Mouse (Mus musculus) megakaryocyte, embryonic 14.5 days (primary cell): ENCODE data around the gene Pole3. TPM values are rescaled to one million over a fixed set of nuclear protein-coding genes. Genes with fewer than 3 reads are reported as not detected.

Experiments used
- H3K27me3 ChIP-seq: replicated peaks from 2 replicates; pipeline ENCODE3; 2012; ENCODE audit warnings: inconsistent platforms
- H3K36me3 ChIP-seq: replicated peaks from 2 replicates; pipeline ENCODE3; 2012; ENCODE audit warnings: low read length, inconsistent platforms, mixed read lengths
- H3K4me1 ChIP-seq: 2 replicates; pipeline ENCODE4 v1.6.1; 2012; ENCODE audit warnings: inconsistent platforms
- H3K4me3 ChIP-seq: replicated peaks from 2 replicates; pipeline ENCODE3; 2012; ENCODE audit warnings: moderate library complexity, mild to moderate bottlenecking, inconsistent platforms
- H3K9me3 ChIP-seq: 2 replicates; pipeline ENCODE4 v1.6.1; 2012; ENCODE audit warnings: inconsistent platforms
- FLI1 ChIP-seq: IDR thresholded peaks from 2 replicates; pipeline ENCODE4 v1.6.1; 2012; ENCODE audit warnings: low read length, inconsistent platforms, mixed read lengths
- GATA1 ChIP-seq: IDR thresholded peaks from 3 replicates; pipeline ENCODE4 v1.6.1; 2012; ENCODE audit warnings: mixed read lengths, low read length, inconsistent platforms, borderline replicate concordance
- polyA plus RNA-seq: library from polyadenylated mRNA; stranded (reverse); fragments of >175 nt; gene quantifications from 2 replicates; pipeline ENCODE4 v1.2.3, GENCODE M21; 2012; ENCODE audit warnings: low replicate concordance; ENCODE audit not compliant: insufficient read depth

Pole3 gene
- polyA plus RNA-seq, 1 experiment = 21.6 TPM

- Histone ChIP-seq H3K4me1 (peaks cover 17% of the 10 kb centered on the region), H3K27me3 (no peaks in the 10 kb centered on the region), H3K36me3 (peaks cover 66% of the 10 kb centered on the region), H3K9me3 (no peaks in the 10 kb centered on the region), H3K4me3 (no peak overlapping the region)
- TF ChIP-seq GATA1 (no peak), FLI1 (no peak)
These were observed 16.0 kb downstream of the Pole3 start for GRCm38 (mm10) chr4:62508839-62509238.

GRCm38 (mm10) chr4:62506798-62507197, 18.1 kb downstream of the Pole3 start:
- H3K36me3 ChIP-seq = peaks cover 46% of the 10 kb centered on the region
- H3K9me3 ChIP-seq = no peaks in the 10 kb centered on the region
- TF ChIP-seq GATA1 (no peak), FLI1 (no peak)
- H3K4me3 ChIP-seq = no peak overlapping the region
- H3K27me3 ChIP-seq = no peaks in the 10 kb centered on the region
- peaks cover 31% of the 10 kb centered on the region for H3K4me1 ChIP-seq

- Histone ChIP-seq H3K4me1 (peaks cover 37% of the 10 kb centered on the region), H3K4me3 (no peak overlapping the region), H3K9me3 (no peaks in the 10 kb centered on the region), H3K36me3 (peaks cover 38% of the 10 kb centered on the region), H3K27me3 (no peaks in the 10 kb centered on the region)
- TF ChIP-seq GATA1 = no peak
- TF ChIP-seq FLI1 = no peak
These were observed 18.9 kb downstream of the Pole3 start for GRCm38 (mm10) chr4:62505991-62506390.

- Histone ChIP-seq H3K27me3 (no peaks in the 10 kb centered on the region), H3K4me3 (peak within 1 kb of the TSS; percentile 91), H3K4me1 (peaks cover 40% of the 10 kb centered on the region), H3K9me3 (no peaks in the 10 kb centered on the region), H3K36me3 (peaks cover 26% of the 10 kb centered on the region)
- TF ChIP-seq FLI1 = no peak
- no peak for TF ChIP-seq GATA1
These were observed 21.4 kb downstream of the Pole3 start, which contains the start of gene Hdhd3 for GRCm38 (mm10) chr4:62503374-62503970. TSS of gene Hdhd3 (minus strand) at chr4:62503467.

GRCm38 (mm10) chr4:62502969-62503368, 21.9 kb downstream of the Pole3 start:
- no peak for TF ChIP-seq GATA1
- TF ChIP-seq FLI1 = no peak

GRCm38 (mm10) chr4:62501964-62502732, 22.7 kb downstream of the Pole3 start:
- no peaks in the 10 kb centered on the region for H3K27me3 ChIP-seq
- peaks cover 15% of the 10 kb centered on the region for H3K36me3 ChIP-seq
- TF ChIP-seq GATA1 (no peak), FLI1 (no peak)
- H3K9me3 ChIP-seq = no peaks in the 10 kb centered on the region
- peak overlapping the region; percentile 91 for H3K4me3 ChIP-seq
- peaks cover 40% of the 10 kb centered on the region for H3K4me1 ChIP-seq

More at GRCm38 (mm10) chr4:62502969-62503368, 21.9 kb downstream of the Pole3 start:
- H3K9me3 ChIP-seq = no peaks in the 10 kb centered on the region
- H3K27me3 ChIP-seq = no peaks in the 10 kb centered on the region
- peaks cover 40% of the 10 kb centered on the region for H3K4me1 ChIP-seq
- H3K36me3 ChIP-seq = peaks cover 23% of the 10 kb centered on the region
- H3K4me3 ChIP-seq = peak overlapping the region; percentile 12

- Histone ChIP-seq H3K27me3 (peaks cover 5% of the 10 kb centered on the region), H3K4me1 (peaks cover 40% of the 10 kb centered on the region)
These were observed 23.3 kb downstream of the Pole3 start for GRCm38 (mm10) chr4:62501534-62501933.

GRCm38 (mm10) chr4:62500799-62501198, 24.1 kb downstream of the Pole3 start:
- Histone ChIP-seq H3K4me3 (no peak overlapping the region), H3K27me3 (peaks cover 13% of the 10 kb centered on the region), H3K36me3 (peaks cover 15% of the 10 kb centered on the region), H3K4me1 (peaks cover 34% of the 10 kb centered on the region), H3K9me3 (no peaks in the 10 kb centered on the region)
- TF ChIP-seq FLI1 (no peak), GATA1 (no peak)

More at GRCm38 (mm10) chr4:62501534-62501933, 23.3 kb downstream of the Pole3 start:
- H3K9me3 ChIP-seq = no peaks in the 10 kb centered on the region
- peak overlapping the region; percentile 91 for H3K4me3 ChIP-seq
- peaks cover 15% of the 10 kb centered on the region for H3K36me3 ChIP-seq
- no peak for TF ChIP-seq GATA1
- TF ChIP-seq FLI1 = no peak

GRCm38 (mm10) chr4:62496815-62497214, 28.1 kb downstream of the Pole3 start:
- peaks cover 35% of the 10 kb centered on the region for H3K27me3 ChIP-seq
- H3K4me1 ChIP-seq = peaks cover 21% of the 10 kb centered on the region
- peaks cover 15% of the 10 kb centered on the region for H3K36me3 ChIP-seq
- no peaks in the 10 kb centered on the region for H3K9me3 ChIP-seq
- no peak overlapping the region for H3K4me3 ChIP-seq
- TF ChIP-seq FLI1 (no peak), GATA1 (no peak)

GRCm38 (mm10) chr4:62495946-62496345, 28.9 kb downstream of the Pole3 start:
- Histone ChIP-seq H3K36me3 (peaks cover 15% of the 10 kb centered on the region), H3K4me3 (no peak overlapping the region), H3K9me3 (no peaks in the 10 kb centered on the region), H3K27me3 (peaks cover 37% of the 10 kb centered on the region), H3K4me1 (peaks cover 14% of the 10 kb centered on the region)
- TF ChIP-seq GATA1 = no peak
- no peak for TF ChIP-seq FLI1
